Mouse (Mus musculus) testis, adult 2 months (tissue): ENCODE measurements around the gene Ndufab1. TPM values are rescaled to one million over a fixed set of nuclear protein-coding genes. Genes with fewer than 3 reads are reported as not detected.

Experiments
- H3K27ac ChIP-seq: fragments of 200-500 bp; 2 replicates; pipeline ENCODE4 v1.5.1; 2012; ENCODE audit warnings: low read depth, low read length; ENCODE audit not compliant: control insufficient read depth, insufficient read depth
- H3K27me3 ChIP-seq: fragments of 200-500 bp; 2 replicates; pipeline ENCODE4 v1.6.1; 2012; ENCODE audit warnings: mild to moderate bottlenecking, low read length, moderate library complexity; ENCODE audit not compliant: control insufficient read depth, insufficient read depth
- H3K36me3 ChIP-seq: fragments of 200-500 bp; 2 replicates; pipeline ENCODE4 v1.6.1; 2012; ENCODE audit warnings: mild to moderate bottlenecking, low read length; ENCODE audit not compliant: control insufficient read depth, insufficient read depth
- H3K4me1 ChIP-seq: fragments of 200-500 bp; 2 replicates; pipeline ENCODE4 v1.6.1; 2012; ENCODE audit warnings: low read length; ENCODE audit not compliant: control insufficient read depth, insufficient read depth
- H3K4me3 ChIP-seq: fragments of 200-500 bp; 2 replicates; pipeline ENCODE4 v1.5.1; 2012; ENCODE audit warnings: low read depth, mild to moderate bottlenecking, low read length, moderate library complexity, mixed read lengths; ENCODE audit not compliant: control insufficient read depth
- CTCF ChIP-seq: fragments of 200-500 bp; IDR thresholded peaks from 2 replicates; pipeline ENCODE4 v1.5.1; 2012; ENCODE audit warnings: low read depth, mild to moderate bottlenecking, inconsistent platforms, low read length, moderate library complexity; ENCODE audit not compliant: control insufficient read depth, insufficient read depth, insufficient replicate concordance
- POLR2A ChIP-seq: fragments of 200-500 bp; IDR thresholded peaks from 2 replicates; pipeline ENCODE4 v1.6.1; 2012; ENCODE audit warnings: low read depth, mild to moderate bottlenecking, inconsistent platforms, low read length, moderate library complexity; ENCODE audit not compliant: control insufficient read depth
- polyA plus RNA-seq: library from polyadenylated mRNA; depleted of rRNA; stranded (reverse); fragments of >200 nt; gene quantifications from 2 replicates; pipeline ENCODE4 v1.2.3, GENCODE M21; 2012; rRNA removed

Gene Ndufab1
- polyA plus RNA-seq, 1 experiment, result 55.4 TPM

GRCm38 (mm10) chr7:122046813-122047212, 54.9 kb downstream of the Ndufab1 start:
- H3K4me1 ChIP-seq, result no peaks in the 10 kb centered on the region
- TF ChIP-seq POLR2A, result no peak
- no peak for TF ChIP-seq CTCF
- H3K27ac ChIP-seq, result no peak overlapping the region
- no peaks in the 10 kb centered on the region; the same call in 1 of the 2 replicates for H3K36me3 ChIP-seq
- no peaks in the 10 kb centered on the region for H3K27me3 ChIP-seq
- H3K4me3 ChIP-seq, result no peak overlapping the region

GRCm38 (mm10) chr7:122045711-122046110, 56.0 kb downstream of the Ndufab1 start:
- H3K4me1 ChIP-seq, result no peaks in the 10 kb centered on the region

GRCm38 (mm10) chr7:122045181-122045634, 56.5 kb downstream of the Ndufab1 start:
- TF ChIP-seq POLR2A, result no peak
- no peak for TF ChIP-seq CTCF
- H3K27ac ChIP-seq, result no peak overlapping the region
- no peaks in the 10 kb centered on the region; the same call in 1 of the 2 replicates for H3K36me3 ChIP-seq
- H3K4me1 ChIP-seq, result no peaks in the 10 kb centered on the region
- H3K27me3 ChIP-seq, result no peaks in the 10 kb centered on the region
- H3K4me3 ChIP-seq, result no peak overlapping the region

More at GRCm38 (mm10) chr7:122045711-122046110, 56.0 kb downstream of the Ndufab1 start:
- Histone ChIP-seq H3K27me3 (no peaks in the 10 kb centered on the region), H3K36me3 (no peaks in the 10 kb centered on the region; the same call in 1 of the 2 replicates), H3K27ac (no peak overlapping the region), H3K4me3 (no peak overlapping the region)
- no peak for TF ChIP-seq CTCF
- TF ChIP-seq POLR2A, result no peak

GRCm38 (mm10) chr7:122044106-122044505, 57.6 kb downstream of the Ndufab1 start:
- no peaks in the 10 kb centered on the region for H3K4me1 ChIP-seq
- no peak overlapping the region for H3K4me3 ChIP-seq
- H3K27ac ChIP-seq, result no peak overlapping the region
- no peaks in the 10 kb centered on the region for H3K27me3 ChIP-seq
- TF ChIP-seq POLR2A, result no peak
- no peak for TF ChIP-seq CTCF
- no peaks in the 10 kb centered on the region; the same call in 1 of the 2 replicates for H3K36me3 ChIP-seq

Other genes with a start within 250 kb of the Ndufab1 start
- 0.23 and 0.44 TPM in 2 replicates for gene Scnn1b, start 236.8 kb downstream of the Ndufab1 start, polyA plus RNA-seq
- 37.9 and 45.1 TPM in 2 replicates for gene Cog7, start 120.2 kb downstream of the Ndufab1 start, polyA plus RNA-seq
- gene Gga2, start 80.7 kb downstream of the Ndufab1 start, polyA plus RNA-seq, result 4.8 and 7.9 TPM in 2 replicates
- 11.4 and 12.6 TPM in 2 replicates for gene Ubfd1, start 34.7 kb downstream of the Ndufab1 start, polyA plus RNA-seq
- 5.9 and 6.3 TPM in 2 replicates for gene Ears2, start 34.6 kb downstream of the Ndufab1 start, polyA plus RNA-seq
- 3.5 and 4.8 TPM in 2 replicates for gene Palb2, start 31.1 kb upstream of the Ndufab1 start, polyA plus RNA-seq
- gene Dctn5, start 31.2 kb upstream of the Ndufab1 start, polyA plus RNA-seq, result 32.1 and 33.0 TPM in 2 replicates
- gene Plk1, start 57.6 kb upstream of the Ndufab1 start, polyA plus RNA-seq, result 52.8 and 62.3 TPM in 2 replicates
- 0.17 and 0.19 TPM in 2 replicates for gene Ern2, start 84.3 kb upstream of the Ndufab1 start, polyA plus RNA-seq
- gene Chp2, start 117.6 kb upstream of the Ndufab1 start, polyA plus RNA-seq, result 9.2 and 13.4 TPM in 2 replicates
- gene Prkcb, start 186.9 kb upstream of the Ndufab1 start, polyA plus RNA-seq, result 3.4 and 4.2 TPM in 2 replicates